In the genomic region with DNA sequence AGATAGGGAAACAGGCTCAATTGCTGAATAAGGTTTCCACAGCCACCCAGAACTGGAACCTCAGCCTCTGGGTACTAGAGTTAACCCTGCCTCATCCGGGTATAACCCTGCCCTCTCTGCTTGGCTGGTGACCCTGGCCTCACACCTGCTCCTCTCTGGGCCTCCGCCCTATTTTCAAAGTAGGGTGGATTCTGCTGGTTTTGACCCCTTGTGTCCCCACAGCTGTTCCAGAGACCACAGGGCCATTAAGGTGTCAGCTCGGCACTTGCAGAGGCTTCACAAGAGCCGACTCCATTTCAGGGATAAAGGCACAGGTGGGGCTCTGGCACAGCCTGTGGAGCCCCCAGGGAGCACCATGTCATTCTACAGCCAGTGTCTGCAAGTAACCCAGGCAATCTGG, we compare ENCODE assay signal across 2 mouse cellular contexts.
A peak's percentile ranks its signal among the peaks of the same experiment; 100 is the strongest.
TF ChIP-seq lines count a peak whose summit lies in the region.

No protein-coding gene starts in this region.

TF ChIP-seq in ES-E14, 5 proteins besides CTCF, POLR2A, EP300 and RAD21:
- no peak for TF ChIP-seq CHD2 (IDR thresholded peaks at IDR 0.05; ENCODE audit: low read depth, low read length)
- TF ChIP-seq ZC3H11A (IDR thresholded peaks at IDR 0.05; ENCODE audit: borderline replicate concordance, low read depth, low read length) = no peak
- no peak for TF ChIP-seq MAFK (IDR thresholded peaks at IDR 0.05; ENCODE audit: insufficient read depth, low read depth, low read length)
- TF ChIP-seq ZNF384 (IDR thresholded peaks at IDR 0.05; ENCODE audit: low read depth, low read length) = no peak
- TF ChIP-seq HCFC1 (IDR thresholded peaks at IDR 0.05; ENCODE audit: borderline replicate concordance, insufficient read depth, low read length) = no peak

TF ChIP-seq in myocyte, 11 proteins besides CTCF, POLR2A, EP300 and RAD21:
- TF ChIP-seq MYOD1 (IDR thresholded peaks at IDR 0.05; ENCODE audit: control insufficient read depth in 1 of 3, insufficient read length in 2 of 3, low read depth in 2 of 3) = peak in 1 of 3 experiments; percentile 73
- TF ChIP-seq USF1 (IDR thresholded peaks at IDR 0.05; ENCODE audit: low read depth) = no peak
- TF ChIP-seq TCF3 (IDR thresholded peaks at IDR 0.05; ENCODE audit: insufficient read length, low read depth) = no peak
- TF ChIP-seq POLR2AphosphoS2 (IDR thresholded peaks at IDR 0.05; ENCODE audit: insufficient read length, low read depth) = no peak
- no peak for TF ChIP-seq MAX (IDR thresholded peaks at IDR 0.05; ENCODE audit: low read depth)
- no peak for TF ChIP-seq E2F4 (IDR thresholded peaks at IDR 0.05; ENCODE audit: insufficient read depth)
- TF ChIP-seq CEBPB (IDR thresholded peaks at IDR 0.05; ENCODE audit: insufficient read depth, poor library complexity, severe bottlenecking) = no peak
- peak in 2 of 3 experiments; percentile 40 to 85 for TF ChIP-seq MYOG (IDR thresholded peaks at IDR 0.05; ENCODE audit: control insufficient read depth in 1 of 3, insufficient read depth in 1 of 3, insufficient read length in 2 of 3, low read depth in 2 of 3)
- TF ChIP-seq SRF (IDR thresholded peaks at IDR 0.05; ENCODE audit: control insufficient read depth, insufficient read length, low read depth) = no peak
- TF ChIP-seq TCF12 (IDR thresholded peaks at IDR 0.05; ENCODE audit: insufficient read depth, poor library complexity, severe bottlenecking) = peak; percentile 34
- no peak for TF ChIP-seq REST (IDR thresholded peaks at IDR 0.05; ENCODE audit: insufficient read depth, insufficient read length)
TF ChIP-seq in myocyte: peak in this region for 3.
